Mouse (Mus musculus) thymus, adult 2 months (tissue): Measurements from ENCODE around the gene Vac14. TPM values are rescaled to one million over a fixed set of nuclear protein-coding genes. Genes with fewer than 3 reads are reported as not detected.

Experiments
- DNase-seq: peaks from one replicate; pipeline ENCODE4 v3.0.0; 2021
- H3K27ac ChIP-seq: fragments of 200-500 bp; 2 replicates; pipeline ENCODE4 v1.5.1; 2012; ENCODE audit warnings: low read length, control low read depth; ENCODE audit not compliant: control insufficient read depth, insufficient read depth
- H3K27me3 ChIP-seq: fragments of 200-500 bp; 2 replicates; pipeline ENCODE4 v1.6.1; 2012; ENCODE audit warnings: mild to moderate bottlenecking, low read length, moderate library complexity, mixed read lengths; ENCODE audit not compliant: control insufficient read depth, insufficient read depth
- H3K36me3 ChIP-seq: fragments of 200-500 bp; 2 replicates; pipeline ENCODE4 v1.6.1; 2012; ENCODE audit warnings: mild to moderate bottlenecking, low read length, moderate library complexity; ENCODE audit not compliant: control insufficient read depth, insufficient read depth
- H3K4me1 ChIP-seq: fragments of 200-500 bp; replicated peaks from 2 replicates; pipeline ENCODE4 v1.6.1; 2012; ENCODE audit warnings: low read length; ENCODE audit not compliant: control insufficient read depth, insufficient read depth
- H3K4me3 ChIP-seq: fragments of 200-500 bp; 2 replicates; pipeline ENCODE4 v1.5.1; 2012; ENCODE audit warnings: mild to moderate bottlenecking, low read length, control low read depth, moderate library complexity; ENCODE audit not compliant: control insufficient read depth, insufficient read depth
- CTCF ChIP-seq: fragments of 200-500 bp; IDR thresholded peaks from 2 replicates; pipeline ENCODE4 v1.5.1; 2012; ENCODE audit warnings: mild to moderate bottlenecking, control low read depth, low read length, moderate library complexity, borderline replicate concordance; ENCODE audit not compliant: control insufficient read depth, poor library complexity, insufficient read depth; ENCODE audit errors: extremely low read depth
- POLR2A ChIP-seq: fragments of 200-500 bp; IDR thresholded peaks from 2 replicates; pipeline ENCODE4 v1.6.1; 2012; ENCODE audit warnings: mild to moderate bottlenecking, low read length, control low read depth, moderate library complexity; ENCODE audit not compliant: control insufficient read depth, poor library complexity, insufficient read depth; ENCODE audit errors: extremely low read depth
- WGBS: fragments of 180-500 bp; shearing (Covaris S2); methylation state at CpG from one replicate; pipeline ENCODE4 v1.1.7; 2018; 5-methylcytosine and 5-hydroxymethylcytosine counted together
- polyA plus RNA-seq: library from polyadenylated mRNA; depleted of rRNA; stranded (reverse); fragments of >200 nt; gene quantifications from 2 replicates; pipeline ENCODE4 v1.2.3, GENCODE M21; 2012

The Vac14 gene
- polyA plus RNA-seq, 1 experiment: 59.4 TPM

- DNase-seq: no peak
- WGBS: 98% methylated on average over 3 of the region's 3 CpGs
- H3K27ac ChIP-seq: no peak overlapping the region
- H3K27me3 ChIP-seq: no peaks in the 10 kb centered on the region
- H3K4me3 ChIP-seq: no peak overlapping the region
- peaks cover 31% of the 10 kb centered on the region for H3K36me3 ChIP-seq
- H3K4me1 ChIP-seq: no peaks in the 10 kb centered on the region
- TF ChIP-seq CTCF: no peak
- TF ChIP-seq POLR2A: no peak
Measured at GRCm38 (mm10) chr8:110633814-110634213, 15.4 kb downstream of the Vac14 start.

- WGBS: 97% methylated on average over 6 of the region's 6 CpGs
- TF ChIP-seq POLR2A (no peak), CTCF (no peak)
- Histone ChIP-seq H3K27me3 (no peaks in the 10 kb centered on the region), H3K4me3 (no peak overlapping the region), H3K4me1 (no peaks in the 10 kb centered on the region), H3K27ac (no peak overlapping the region), H3K36me3 (peaks cover 31% of the 10 kb centered on the region)
- DNase-seq: no peak
Measured at GRCm38 (mm10) chr8:110636182-110636581, 17.8 kb downstream of the Vac14 start.

DNA sequence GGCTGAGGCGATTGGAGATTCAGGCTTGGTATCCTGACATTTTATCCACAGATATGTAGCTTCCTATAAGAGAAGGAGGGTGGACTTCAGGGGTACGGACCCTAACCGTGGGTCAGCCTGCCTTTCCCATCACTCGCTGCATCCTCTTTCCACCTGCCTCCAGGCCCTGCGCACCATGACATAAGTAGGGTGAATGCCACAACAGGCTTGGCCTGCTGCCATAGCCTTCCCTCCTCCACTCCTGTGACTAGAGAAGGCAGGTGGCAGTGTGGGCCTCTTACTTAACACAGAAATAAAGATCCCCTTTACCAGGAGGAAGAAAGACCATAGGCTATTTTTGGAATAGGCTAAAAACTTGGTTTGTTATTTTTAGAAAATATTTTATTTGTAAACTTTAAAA, 23.9 kb downstream of the Vac14 start:
- no peaks in the 10 kb centered on the region for H3K4me1 ChIP-seq
- 94% methylated on average over 5 of the region's 5 CpGs for WGBS
- no peaks in the 10 kb centered on the region for H3K36me3 ChIP-seq
- no peak overlapping the region for H3K4me3 ChIP-seq
- no peak for DNase-seq
- no peak overlapping the region for H3K27ac ChIP-seq
- no peak for TF ChIP-seq CTCF
- no peak for TF ChIP-seq POLR2A
- no peaks in the 10 kb centered on the region for H3K27me3 ChIP-seq

DNA sequence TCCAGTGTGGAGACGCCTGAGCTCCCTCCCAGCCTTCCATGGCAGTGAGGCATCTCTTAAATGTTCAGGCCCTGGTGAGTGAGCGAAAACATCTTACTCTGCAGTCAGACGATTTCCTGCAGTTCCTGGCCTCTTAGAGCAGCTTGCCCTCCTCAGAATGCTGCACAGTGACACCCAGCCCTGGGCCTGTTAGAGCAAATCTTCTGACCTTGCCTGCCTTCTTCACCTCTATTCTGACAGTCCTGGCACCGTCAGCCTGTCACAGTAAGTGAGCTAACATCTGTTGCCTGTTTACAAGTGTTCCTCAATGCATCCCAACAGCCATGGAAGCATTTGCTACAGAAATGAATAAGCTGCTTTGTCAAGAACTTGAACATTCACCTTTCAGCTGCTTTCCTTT, 24.8 kb downstream of the Vac14 start:
- Histone ChIP-seq H3K4me1 (no peaks in the 10 kb centered on the region), H3K27me3 (no peaks in the 10 kb centered on the region), H3K27ac (no peak overlapping the region), H3K4me3 (no peak overlapping the region), H3K36me3 (no peaks in the 10 kb centered on the region)
- WGBS: 86% methylated on average over 4 of the region's 4 CpGs
- no peak for DNase-seq
- TF ChIP-seq POLR2A: no peak
- no peak for TF ChIP-seq CTCF

DNA sequence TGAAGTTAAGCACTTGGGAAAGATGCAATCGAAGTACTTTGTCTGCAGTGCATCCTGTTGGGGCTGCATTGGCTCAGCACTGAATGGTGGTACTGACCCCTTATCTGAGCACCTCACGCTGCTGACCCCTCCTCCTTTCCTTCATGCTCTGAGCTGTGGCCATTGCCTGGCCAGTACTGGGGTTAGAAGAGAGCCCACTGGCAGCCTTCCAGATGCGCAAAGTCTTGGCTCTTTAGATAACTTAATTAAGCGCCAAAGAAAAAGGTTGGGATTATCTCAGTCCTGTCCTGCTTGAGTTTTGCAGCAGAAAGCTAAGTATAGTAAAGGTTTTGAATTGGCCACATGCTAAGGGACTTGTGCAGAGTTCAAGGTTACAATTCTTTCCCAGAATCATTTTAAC, 26.0 kb downstream of the Vac14 start:
- no peak for TF ChIP-seq CTCF
- TF ChIP-seq POLR2A: no peak
- no peak overlapping the region for H3K4me3 ChIP-seq
- H3K36me3 ChIP-seq: peaks cover 2% of the 10 kb centered on the region; the same call in 1 of the 2 replicates
- H3K4me1 ChIP-seq: no peaks in the 10 kb centered on the region
- no peak overlapping the region for H3K27ac ChIP-seq
- H3K27me3 ChIP-seq: no peaks in the 10 kb centered on the region
- no peak for DNase-seq
- WGBS: 92% methylated on average over 4 of the region's 4 CpGs

GRCm38 (mm10) chr8:110644901-110645300, 26.5 kb downstream of the Vac14 start:
- H3K36me3 ChIP-seq: peaks cover 4% of the 10 kb centered on the region; the same call in 1 of the 2 replicates
- no peak overlapping the region for H3K4me3 ChIP-seq
- H3K27me3 ChIP-seq: no peaks in the 10 kb centered on the region
- no peaks in the 10 kb centered on the region for H3K4me1 ChIP-seq
- no peak for DNase-seq
- H3K27ac ChIP-seq: no peak overlapping the region
- 95% methylated on average over 2 of the region's 2 CpGs for whole genome bisulfite sequencing
- TF ChIP-seq CTCF (no peak), POLR2A (no peak)

GRCm38 (mm10) chr8:110645340-110645739, 27.0 kb downstream of the Vac14 start:
- Histone ChIP-seq H3K27ac (no peak overlapping the region), H3K36me3 (peaks cover 4% of the 10 kb centered on the region; the same call in 1 of the 2 replicates), H3K4me3 (no peak overlapping the region), H3K4me1 (no peaks in the 10 kb centered on the region), H3K27me3 (no peaks in the 10 kb centered on the region)
- TF ChIP-seq CTCF (no peak), POLR2A (no peak)
- no peak for DNase-seq
- WGBS: 98% methylated on average over 3 of the region's 3 CpGs
